Mouse (Mus musculus) olfactory bulb, adult 2 months (tissue): Measurements from ENCODE around the gene Gsdmc3.
"Not testable (repeated sequence)": the region's sequence is repeated elsewhere in the genome, so short reads cannot be mapped to it uniquely, and the experiment has no call there.

Experiments used
- CTCF ChIP-seq: fragments of 200-500 bp; IDR thresholded peaks from 2 replicates; pipeline ENCODE4 v1.5.1; 2012; ENCODE audit warnings: low read depth, mild to moderate bottlenecking, low read length, moderate library complexity; ENCODE audit not compliant: insufficient read depth
- POLR2A ChIP-seq: fragments of 200-500 bp; IDR thresholded peaks from 2 replicates; pipeline ENCODE4 v1.6.1; 2012; ENCODE audit warnings: mild to moderate bottlenecking, low read depth, low read length, moderate library complexity; ENCODE audit not compliant: insufficient read depth

- not testable (repeated sequence) for TF ChIP-seq CTCF, POLR2A
Observed at GRCm38 (mm10) chr15:63921618-63922017, 43.3 kb upstream of the Gsdmc3 start.
